Mouse (Mus musculus): Measurements from ENCODE around the gene Vmn1r173. TPM values are rescaled to one million over a fixed set of nuclear protein-coding genes. Genes with fewer than 3 reads are reported as not detected.
"Not testable (repeated sequence)": the region's sequence is repeated elsewhere in the genome, so short reads cannot be mapped to it uniquely, and the experiment has no call there.

The Vmn1r173 gene
- polyA plus RNA-seq (2014; fragmentation: Nextera tagmentation; extraction: Ambion mirVana) = not detected in 2 replicates

GRCm38 (mm10) chr7:23700403-23700802, at the start of gene Vmn1r173:
Vmn1r173 (plus strand) TSS chr7:23700703.
- H3K27me3 ChIP-seq (ENCODE audit: control insufficient read depth, insufficient read depth, low read length); H3K9me3 ChIP-seq (ENCODE audit: control insufficient read depth, low read length); H3K36me3 ChIP-seq (ENCODE audit: control insufficient read depth, insufficient read depth, low read length); H3K4me1 ChIP-seq (ENCODE audit: control insufficient read depth, insufficient read depth, low read length); H3K9ac ChIP-seq (replicated peaks; ENCODE audit: low read depth, low read length); H3K4me2 ChIP-seq (ENCODE audit: low read depth, low read length); H3K4me3 ChIP-seq (ENCODE audit: low read depth, low read length); H3K27ac ChIP-seq (ENCODE audit: low read depth, low read length); ATAC-seq (ENCODE audit: low read depth): not testable (repeated sequence)
- 67% methylated on average over 1 of the region's 1 CpGs for WGBS

GRCm38 (mm10) chr7:23658016-23658415, 42.5 kb upstream of the Vmn1r173 start, which contains the start of gene Vmn1r172:
Vmn1r172 (plus strand) TSS chr7:23658316.
- H3K4me3 ChIP-seq (ENCODE audit: low read depth, low read length) = no peak within 1 kb of the TSS
- H3K4me2 ChIP-seq (ENCODE audit: low read depth, low read length) = no peak within 1 kb of the TSS
- no peaks in the 10 kb centered on the region for H3K9me3 ChIP-seq (ENCODE audit: control insufficient read depth, low read length)
- H3K27ac ChIP-seq (ENCODE audit: low read depth, low read length) = no peak within 1 kb of the TSS
- H3K36me3 ChIP-seq (ENCODE audit: control insufficient read depth, insufficient read depth, low read length) = no peaks in the 10 kb centered on the region
- no peak within 1 kb of the TSS for H3K9ac ChIP-seq (replicated peaks; ENCODE audit: low read depth, low read length)
- H3K4me1 ChIP-seq (ENCODE audit: control insufficient read depth, insufficient read depth, low read length) = no peaks in the 10 kb centered on the region
- no peaks in the 10 kb centered on the region for H3K27me3 ChIP-seq (ENCODE audit: control insufficient read depth, insufficient read depth, low read length)
- ATAC-seq (ENCODE audit: low read depth) = no peak
- WGBS = 64% methylated on average over 2 of the region's 2 CpGs

- not testable (repeated sequence) for H3K27me3 ChIP-seq (ENCODE audit: control insufficient read depth, insufficient read depth, low read length); H3K4me3 ChIP-seq (ENCODE audit: low read depth, low read length); H3K9ac ChIP-seq (replicated peaks; ENCODE audit: low read depth, low read length); ATAC-seq (ENCODE audit: low read depth); H3K27ac ChIP-seq (ENCODE audit: low read depth, low read length); H3K9me3 ChIP-seq (ENCODE audit: control insufficient read depth, low read length); H3K4me1 ChIP-seq (ENCODE audit: control insufficient read depth, insufficient read depth, low read length); H3K4me2 ChIP-seq (ENCODE audit: low read depth, low read length); H3K36me3 ChIP-seq (ENCODE audit: control insufficient read depth, insufficient read depth, low read length)
- 61% methylated on average over 1 of the region's 1 CpGs for WGBS
Measured at GRCm38 (mm10) chr7:23751970-23752369, 51.5 kb downstream of the Vmn1r173 start, which contains the start of gene Vmn1r174. Vmn1r174 (plus strand) TSS chr7:23752270.

Other genes with a start within 250 kb of the Vmn1r173 start
- not detected in 2 replicates for gene Vmn1r167, start 193.5 kb upstream of the Vmn1r173 start, polyA plus RNA-seq (2014; fragmentation: Nextera tagmentation; extraction: Ambion mirVana)
- not detected in 2 replicates for gene Vmn1r168, start 161.0 kb upstream of the Vmn1r173 start, polyA plus RNA-seq (2014; fragmentation: Nextera tagmentation; extraction: Ambion mirVana)
- not detected in 2 replicates for gene Vmn1r169, start 125.2 kb upstream of the Vmn1r173 start, polyA plus RNA-seq (2014; fragmentation: Nextera tagmentation; extraction: Ambion mirVana)
- gene Vmn1r170, start 94.5 kb upstream of the Vmn1r173 start, polyA plus RNA-seq (2014; fragmentation: Nextera tagmentation; extraction: Ambion mirVana) = not detected in 2 replicates
- gene Vmn1r171, start 70.0 kb upstream of the Vmn1r173 start, polyA plus RNA-seq (2014; fragmentation: Nextera tagmentation; extraction: Ambion mirVana) = not detected in 2 replicates
- gene Vmn1r172, start 42.4 kb upstream of the Vmn1r173 start, polyA plus RNA-seq (2014; fragmentation: Nextera tagmentation; extraction: Ambion mirVana) = not detected in 2 replicates
- gene Vmn1r174, start 51.6 kb downstream of the Vmn1r173 start, polyA plus RNA-seq (2014; fragmentation: Nextera tagmentation; extraction: Ambion mirVana) = not detected in 2 replicates
- gene Vmn1r175, start 109.9 kb downstream of the Vmn1r173 start, polyA plus RNA-seq (2014; fragmentation: Nextera tagmentation; extraction: Ambion mirVana) = not detected in 2 replicates
- gene Vmn1r176, start 136.7 kb downstream of the Vmn1r173 start, polyA plus RNA-seq (2014; fragmentation: Nextera tagmentation; extraction: Ambion mirVana) = not detected in 2 replicates
- gene Vmn1r177, start 165.7 kb downstream of the Vmn1r173 start, polyA plus RNA-seq (2014; fragmentation: Nextera tagmentation; extraction: Ambion mirVana) = not detected in 2 replicates
- not detected in 2 replicates for gene Vmn1r178, start 191.3 kb downstream of the Vmn1r173 start, polyA plus RNA-seq (2014; fragmentation: Nextera tagmentation; extraction: Ambion mirVana)
- not detected in 2 replicates for gene Vmn1r179, start 226.3 kb downstream of the Vmn1r173 start, polyA plus RNA-seq (2014; fragmentation: Nextera tagmentation; extraction: Ambion mirVana)
- not detected in 2 replicates for gene Vmn1r180, start 249.9 kb downstream of the Vmn1r173 start, polyA plus RNA-seq (2014; fragmentation: Nextera tagmentation; extraction: Ambion mirVana)